In genomic region chr15:12738301-12739093, GRCm38 (mm10) we compare ENCODE assay signal across 8 mouse cellular contexts. TPM values are rescaled to one million over a fixed set of nuclear protein-coding genes. Genes with fewer than 3 reads are reported as not detected.
DNase-seq lines count a peak whose midpoint lies in the region; ATAC-seq lines count a peak whose summit lies in the region.

No protein-coding gene starts in this region.

- no peaks in the 10 kb centered on the region for H3K4me1 ChIP-seq in embryonic facial prominence, embryonic 14.5 days (ENCODE audit: control insufficient read depth, insufficient read depth, low read length)
- H3K4me1 ChIP-seq in hindbrain, embryonic 10.5 days (replicated peaks) = peaks cover 22% of the 10 kb centered on the region
- H3K4me1 ChIP-seq in midbrain, embryonic 10.5 days = peaks cover 24% of the 10 kb centered on the region

- H3K4me2 ChIP-seq in embryonic facial prominence, embryonic 14.5 days (ENCODE audit: low read depth, low read length) = peak overlapping the region; percentile 85

- H3K9ac ChIP-seq in embryonic facial prominence, embryonic 14.5 days (ENCODE audit: low read depth, low read length) = peak overlapping the region; percentile 68

- no peak for ATAC-seq in embryonic facial prominence, embryonic 14.5 days (ENCODE audit: low read depth)

- H3K27me3 ChIP-seq in embryonic facial prominence, embryonic 14.5 days (replicated peaks; ENCODE audit: control insufficient read depth, insufficient read depth, low read length) = peaks cover 6% of the 10 kb centered on the region; the same call in 1 of the 2 replicates
- H3K27me3 ChIP-seq in hindbrain, embryonic 10.5 days (ENCODE audit: insufficient read depth, poor library complexity, severe bottlenecking) = peaks cover 52% of the 10 kb centered on the region
- peaks cover 43% of the 10 kb centered on the region for H3K27me3 ChIP-seq in midbrain, embryonic 10.5 days (ENCODE audit: low read depth, poor library complexity, severe bottlenecking)

- H3K27ac ChIP-seq in embryonic facial prominence, embryonic 14.5 days (replicated peaks; ENCODE audit: low read depth, low read length) = no peak overlapping the region
- no peak overlapping the region for H3K27ac ChIP-seq in hindbrain, embryonic 10.5 days
- H3K27ac ChIP-seq in midbrain, embryonic 10.5 days (replicated peaks) = no peak overlapping the region

- 38% methylated on average over 10 of the region's 10 CpGs for WGBS in embryonic facial prominence, embryonic 14.5 days
- 45% methylated on average over 10 of the region's 10 CpGs for WGBS in hindbrain, embryonic 10.5 days
- 38% methylated on average over 10 of the region's 10 CpGs for WGBS in midbrain, embryonic 10.5 days

- H3K4me3 ChIP-seq in embryonic facial prominence, embryonic 14.5 days (ENCODE audit: low read depth, low read length) = peak overlapping the region; percentile 69
- peak overlapping the region; percentile 63 for H3K4me3 ChIP-seq in hindbrain, embryonic 10.5 days
- peak overlapping the region; percentile 76 for H3K4me3 ChIP-seq in midbrain, embryonic 10.5 days

- no peaks in the 10 kb centered on the region for H3K36me3 ChIP-seq in embryonic facial prominence, embryonic 14.5 days (ENCODE audit: control insufficient read depth, insufficient read depth, low read length)
- H3K36me3 ChIP-seq in hindbrain, embryonic 10.5 days = no peaks in the 10 kb centered on the region
- no peaks in the 10 kb centered on the region for H3K36me3 ChIP-seq in midbrain, embryonic 10.5 days

- no peaks in the 10 kb centered on the region for H3K9me3 ChIP-seq in embryonic facial prominence, embryonic 14.5 days (ENCODE audit: control insufficient read depth, low read length)
- H3K9me3 ChIP-seq in hindbrain, embryonic 10.5 days = no peaks in the 10 kb centered on the region
- H3K9me3 ChIP-seq in midbrain, embryonic 10.5 days (replicated peaks) = no peaks in the 10 kb centered on the region

- DNase-seq in layer of hippocampus, adult 11-12 months (ENCODE audit: low spot score) = peak; percentile 39
- no peak for DNase-seq in layer of hippocampus, adult 9-10 months (ENCODE audit: low spot score)
- no peak for DNase-seq in embryonic facial prominence, embryonic 14.5 days (ENCODE audit: low spot score)
- DNase-seq in hindbrain, embryonic 10.5 days (ENCODE audit: low spot score) = no peak
- peak; percentile 17 for DNase-seq in midbrain, embryonic 10.5 days (ENCODE audit: low spot score)
- no peak for DNase-seq in urinary bladder, postnatal 10 days (ENCODE audit: low spot score)
- no peak for DNase-seq in urinary bladder, postnatal 4 days (ENCODE audit: low spot score in 2 of 2)
- DNase-seq in spleen, postnatal 10 days (ENCODE audit: low spot score in 2 of 2) = no peak

RNA-seq across cellular contexts. Expression of gene Pdzd2, which starts 1.2 kb away (rescaled TPM):
- polyA plus RNA-seq in embryonic facial prominence, embryonic 14.5 days (2014; fragmentation: Nextera tagmentation; extraction: Ambion mirVana) = 22.3 and 28.0 TPM in 2 replicates
- polyA plus RNA-seq in hindbrain, embryonic 10.5 days (2016; fragmentation: Nextera tagmentation; extraction: Ambion mirVana) = 4.0 and 4.9 TPM in 2 replicates
- polyA plus RNA-seq in midbrain, embryonic 10.5 days (2016; fragmentation: Nextera tagmentation; extraction: Ambion mirVana) = 6.1 TPM in 2 replicates

Comparison
In these comparisons a context has a peak if more than half of its experiments do, and no peak if none do; other contexts are left out.
1. DNase-seq: peak in layer of hippocampus, adult 11-12 months (single experiment) and midbrain, embryonic 10.5 days (single experiment); none in layer of hippocampus, adult 9-10 months (single experiment), embryonic facial prominence, embryonic 14.5 days (single experiment), hindbrain, embryonic 10.5 days (single experiment), urinary bladder, postnatal 10 days (single experiment), urinary bladder, postnatal 4 days (0 of 2) and spleen, postnatal 10 days (0 of 2).
2. Peak in every context shown above with its lines, with median percentiles within 50 percentile points of each other: H3K4me3 ChIP-seq.